Mouse (Mus musculus): Measurements from ENCODE around the gene Aprt. TPM values are rescaled to one million over a fixed set of nuclear protein-coding genes. Genes with fewer than 3 reads are reported as not detected.

Gene Aprt
- polyA plus RNA-seq, 1 experiment: 86.7 TPM

GRCm38 (mm10) chr8:122544138-122544537 lies 32.6 kb downstream of the Aprt start:
- Histone ChIP-seq H3K27ac (ENCODE audit: insufficient read depth, low read length) (no peak overlapping the region), H3K27me3 (ENCODE audit: control insufficient read depth, insufficient read depth, low read length) (no peaks in the 10 kb centered on the region), H3K4me3 (ENCODE audit: extremely low read depth, insufficient read depth, insufficient read length) (no peak overlapping the region), H3K36me3 (ENCODE audit: control insufficient read depth, insufficient read depth, low read length) (no peaks in the 10 kb centered on the region), H3K4me1 (ENCODE audit: control insufficient read depth, insufficient read depth, insufficient read length) (peaks cover 30% of the 10 kb centered on the region; the same call in 1 of the 2 replicates)
- DNase-seq (ENCODE audit: low read depth in 1 of 2, low spot score in 2 of 2): no peak
- WGBS: 84% methylated on average over 8 of the region's 8 CpGs
- no peak for TF ChIP-seq POLR2A (IDR thresholded peaks at IDR 0.05; ENCODE audit: low read depth, low read length)
- no peak for TF ChIP-seq CTCF (IDR thresholded peaks at IDR 0.05; ENCODE audit: extremely low read depth, insufficient read depth, insufficient read length, insufficient replicate concordance)

GRCm38 (mm10) chr8:122538310-122539076 lies 38.2 kb downstream of the Aprt start:
- Histone ChIP-seq H3K4me1 (ENCODE audit: control insufficient read depth, insufficient read depth, insufficient read length) (no peaks in the 10 kb centered on the region), H3K27me3 (ENCODE audit: control insufficient read depth, insufficient read depth, low read length) (no peaks in the 10 kb centered on the region), H3K4me3 (ENCODE audit: extremely low read depth, insufficient read depth, insufficient read length) (no peak overlapping the region), H3K36me3 (ENCODE audit: control insufficient read depth, insufficient read depth, low read length) (no peaks in the 10 kb centered on the region), H3K27ac (ENCODE audit: insufficient read depth, low read length) (no peak overlapping the region)
- no peak for DNase-seq (ENCODE audit: low read depth in 1 of 2, low spot score in 2 of 2)
- TF ChIP-seq POLR2A (IDR thresholded peaks at IDR 0.05; ENCODE audit: low read depth, low read length) (no peak), CTCF (IDR thresholded peaks at IDR 0.05; ENCODE audit: extremely low read depth, insufficient read depth, insufficient read length, insufficient replicate concordance) (no peak)
- WGBS: 89% methylated on average over 9 of the region's 9 CpGs

- Histone ChIP-seq H3K4me1 (ENCODE audit: control insufficient read depth, insufficient read depth, insufficient read length) (no peaks in the 10 kb centered on the region), H3K27me3 (ENCODE audit: control insufficient read depth, insufficient read depth, low read length) (no peaks in the 10 kb centered on the region), H3K27ac (ENCODE audit: insufficient read depth, low read length) (no peak overlapping the region), H3K36me3 (ENCODE audit: control insufficient read depth, insufficient read depth, low read length) (no peaks in the 10 kb centered on the region), H3K4me3 (ENCODE audit: extremely low read depth, insufficient read depth, insufficient read length) (no peak overlapping the region)
- TF ChIP-seq POLR2A (IDR thresholded peaks at IDR 0.05; ENCODE audit: low read depth, low read length): no peak
- TF ChIP-seq CTCF (IDR thresholded peaks at IDR 0.05; ENCODE audit: extremely low read depth, insufficient read depth, insufficient read length, insufficient replicate concordance): no peak
- 79% methylated on average over 2 of the region's 2 CpGs for WGBS
- no peak for DNase-seq (ENCODE audit: low read depth in 1 of 2, low spot score in 2 of 2)
Observed at GRCm38 (mm10) chr8:122537812-122538211, 38.9 kb downstream of the Aprt start.

GRCm38 (mm10) chr8:122537033-122537432 lies 39.7 kb downstream of the Aprt start:
- WGBS: 76% methylated on average over 6 of the region's 6 CpGs
- Histone ChIP-seq H3K36me3 (ENCODE audit: control insufficient read depth, insufficient read depth, low read length) (no peaks in the 10 kb centered on the region), H3K27me3 (ENCODE audit: control insufficient read depth, insufficient read depth, low read length) (no peaks in the 10 kb centered on the region), H3K27ac (ENCODE audit: insufficient read depth, low read length) (no peak overlapping the region), H3K4me1 (ENCODE audit: control insufficient read depth, insufficient read depth, insufficient read length) (no peaks in the 10 kb centered on the region; the same call in 1 of the 2 replicates), H3K4me3 (ENCODE audit: extremely low read depth, insufficient read depth, insufficient read length) (no peak overlapping the region)
- TF ChIP-seq CTCF (IDR thresholded peaks at IDR 0.05; ENCODE audit: extremely low read depth, insufficient read depth, insufficient read length, insufficient replicate concordance): no peak
- no peak for TF ChIP-seq POLR2A (IDR thresholded peaks at IDR 0.05; ENCODE audit: low read depth, low read length)
- no peak for DNase-seq (ENCODE audit: low read depth in 1 of 2, low spot score in 2 of 2)

GRCm38 (mm10) chr8:122531312-122531711 lies 45.4 kb downstream of the Aprt start:
- Histone ChIP-seq H3K27ac (ENCODE audit: insufficient read depth, low read length) (no peak overlapping the region), H3K27me3 (ENCODE audit: control insufficient read depth, insufficient read depth, low read length) (no peaks in the 10 kb centered on the region), H3K4me3 (ENCODE audit: extremely low read depth, insufficient read depth, insufficient read length) (no peak overlapping the region), H3K36me3 (ENCODE audit: control insufficient read depth, insufficient read depth, low read length) (no peaks in the 10 kb centered on the region), H3K4me1 (ENCODE audit: control insufficient read depth, insufficient read depth, insufficient read length) (peaks cover 4% of the 10 kb centered on the region; the same call in 1 of the 2 replicates)
- DNase-seq (ENCODE audit: low read depth in 1 of 2, low spot score in 2 of 2): no peak
- TF ChIP-seq POLR2A (IDR thresholded peaks at IDR 0.05; ENCODE audit: low read depth, low read length) (no peak), CTCF (IDR thresholded peaks at IDR 0.05; ENCODE audit: extremely low read depth, insufficient read depth, insufficient read length, insufficient replicate concordance) (no peak)
- WGBS: 88% methylated on average over 8 of the region's 8 CpGs

GRCm38 (mm10) chr8:122529159-122529558 lies 47.5 kb downstream of the Aprt start:
- 95% methylated on average over 4 of the region's 4 CpGs for WGBS
- H3K27ac ChIP-seq (ENCODE audit: insufficient read depth, low read length): no peak overlapping the region
- TF ChIP-seq POLR2A (IDR thresholded peaks at IDR 0.05; ENCODE audit: low read depth, low read length): no peak
- no peak for TF ChIP-seq CTCF (IDR thresholded peaks at IDR 0.05; ENCODE audit: extremely low read depth, insufficient read depth, insufficient read length, insufficient replicate concordance)
- no peaks in the 10 kb centered on the region for H3K36me3 ChIP-seq (ENCODE audit: control insufficient read depth, insufficient read depth, low read length)
- DNase-seq (ENCODE audit: low read depth in 1 of 2, low spot score in 2 of 2): no peak
- H3K4me3 ChIP-seq (ENCODE audit: extremely low read depth, insufficient read depth, insufficient read length): no peak overlapping the region
- H3K4me1 ChIP-seq (ENCODE audit: control insufficient read depth, insufficient read depth, insufficient read length): peaks cover 4% of the 10 kb centered on the region; the same call in 1 of the 2 replicates
- H3K27me3 ChIP-seq (ENCODE audit: control insufficient read depth, insufficient read depth, low read length): no peaks in the 10 kb centered on the region

- H3K27ac ChIP-seq (ENCODE audit: insufficient read depth, low read length): no peak overlapping the region
- WGBS: 92% methylated on average over 3 of the region's 3 CpGs
- TF ChIP-seq CTCF (IDR thresholded peaks at IDR 0.05; ENCODE audit: extremely low read depth, insufficient read depth, insufficient read length, insufficient replicate concordance): no peak
- TF ChIP-seq POLR2A (IDR thresholded peaks at IDR 0.05; ENCODE audit: low read depth, low read length): no peak
- peaks cover 4% of the 10 kb centered on the region; the same call in 1 of the 2 replicates for H3K4me1 ChIP-seq (ENCODE audit: control insufficient read depth, insufficient read depth, insufficient read length)
- no peaks in the 10 kb centered on the region for H3K27me3 ChIP-seq (ENCODE audit: control insufficient read depth, insufficient read depth, low read length)
- H3K36me3 ChIP-seq (ENCODE audit: control insufficient read depth, insufficient read depth, low read length): no peaks in the 10 kb centered on the region
- no peak overlapping the region for H3K4me3 ChIP-seq (ENCODE audit: extremely low read depth, insufficient read depth, insufficient read length)
- DNase-seq (ENCODE audit: low read depth in 1 of 2, low spot score in 2 of 2): no peak
Observed at GRCm38 (mm10) chr8:122527937-122528336, 48.8 kb downstream of the Aprt start.
